Mouse (Mus musculus) stomach, embryonic 16.5 days (tissue): ENCODE data around the gene LTO1. TPM values are rescaled to one million over a fixed set of nuclear protein-coding genes. Genes with fewer than 3 reads are reported as not detected.

ENCODE experiments used
- ATAC-seq: fragments of 200-750 bp; cut with Nextera tagmentation; 2 replicates; pipeline ENCODE4 v1.8.0; 2017; ENCODE audit warnings: moderate number of reproducible peaks, moderate TSS enrichment; ENCODE audit not compliant: insufficient read depth, low FRiP score
- H3K27ac ChIP-seq: fragments of 300-500 bp; sonication (generic); 2 replicates; pipeline ENCODE4 v1.5.1; 2014; ENCODE audit warnings: low read length
- H3K27me3 ChIP-seq: fragments of 300-500 bp; sonication (generic); 2 replicates; pipeline ENCODE4 v1.6.1; 2014; ENCODE audit warnings: low read length, control low read depth, mixed read lengths; ENCODE audit not compliant: control insufficient read depth, insufficient read depth
- H3K36me3 ChIP-seq: fragments of 300-500 bp; sonication (generic); 2 replicates; pipeline ENCODE4 v1.6.1; 2014; ENCODE audit warnings: low read length; ENCODE audit not compliant: control insufficient read depth, insufficient read depth
- H3K4me1 ChIP-seq: fragments of 300-500 bp; sonication (generic); 2 replicates; pipeline ENCODE4 v1.6.1; 2014; ENCODE audit warnings: low read length, control low read depth, mixed read lengths; ENCODE audit not compliant: control insufficient read depth, insufficient read depth
- H3K4me2 ChIP-seq: fragments of 300-500 bp; sonication (generic); 2 replicates; pipeline ENCODE4 v1.6.1; 2014; ENCODE audit warnings: low read depth, low read length, mixed read lengths
- H3K4me3 ChIP-seq: fragments of 300-500 bp; sonication (generic); replicated peaks from 2 replicates; pipeline ENCODE4 v1.5.1; 2014; ENCODE audit warnings: mild to moderate bottlenecking, low read length
- H3K9ac ChIP-seq: fragments of 300-500 bp; sonication (generic); 2 replicates; pipeline ENCODE4 v1.6.1; 2014; ENCODE audit warnings: low read length
- H3K9me3 ChIP-seq: fragments of 300-500 bp; sonication (generic); replicated peaks from 2 replicates; pipeline ENCODE4 v1.6.1; 2016; ENCODE audit warnings: low read length, control low read depth; ENCODE audit not compliant: control insufficient read depth
- WGBS: fragments of 180-500 bp; shearing (Covaris S2); extraction: QIAGEN DNeasy Blood & Tissue Kit; methylation state at CpG from one replicate; pipeline ENCODE4 v1.1.7; 2014; 5-methylcytosine and 5-hydroxymethylcytosine counted together
- polyA plus RNA-seq: library from polyadenylated mRNA; unstranded; fragments of >200 nt; fragmentation: Nextera tagmentation; extraction: Ambion mirVana; gene quantifications from 2 replicates; pipeline ENCODE4 v1.2.1, GENCODE M21; 2015

Gene LTO1
- polyA plus RNA-seq, 1 experiment from 2014 or later = 27.9 TPM

- no peak for ATAC-seq
- WGBS = 3% methylated on average over 11 of the region's 11 CpGs
- Histone ChIP-seq H3K36me3 (no peaks in the 10 kb centered on the region), H3K27ac (peak overlapping the region; percentile 81), H3K4me2 (peak overlapping the region; percentile 98), H3K9me3 (no peaks in the 10 kb centered on the region), H3K9ac (peak overlapping the region; percentile 71; the same call in 1 of the 2 replicates), H3K4me1 (peaks cover 24% of the 10 kb centered on the region), H3K27me3 (no peaks in the 10 kb centered on the region), H3K4me3 (peak overlapping the region; percentile 57)
Measured at GRCm38 (mm10) chr7:144940585-144940984, 25.7 kb downstream of the LTO1 start.

- H3K9ac ChIP-seq = peak overlapping the region; percentile 79
- ATAC-seq = peak; percentile 79
- H3K27me3 ChIP-seq = no peaks in the 10 kb centered on the region
- no peaks in the 10 kb centered on the region for H3K36me3 ChIP-seq
- peak overlapping the region; percentile 98 for H3K4me2 ChIP-seq
- no peaks in the 10 kb centered on the region for H3K9me3 ChIP-seq
- H3K4me1 ChIP-seq = peaks cover 24% of the 10 kb centered on the region
- peak overlapping the region; percentile 62 for H3K4me3 ChIP-seq
- H3K27ac ChIP-seq = peak overlapping the region; percentile 88
- WGBS = under 1% methylated on average over 39 of the region's 39 CpGs
Measured at GRCm38 (mm10) chr7:144941242-144941831, 26.4 kb downstream of the LTO1 start.

- under 1% methylated on average over 35 of the region's 35 CpGs for WGBS
- H3K9me3 ChIP-seq = no peaks in the 10 kb centered on the region
- H3K4me2 ChIP-seq = peak overlapping the region; percentile 98
- H3K9ac ChIP-seq = peak overlapping the region; percentile 65
- no peaks in the 10 kb centered on the region for H3K36me3 ChIP-seq
- peaks cover 24% of the 10 kb centered on the region for H3K4me1 ChIP-seq
- peak overlapping the region; percentile 62 for H3K4me3 ChIP-seq
- H3K27me3 ChIP-seq = no peaks in the 10 kb centered on the region
- no peak for ATAC-seq
- peak overlapping the region; percentile 72 for H3K27ac ChIP-seq
Measured at GRCm38 (mm10) chr7:144942071-144942743, 27.3 kb downstream of the LTO1 start.

GRCm38 (mm10) chr7:144942744-144943135, 27.8 kb downstream of the LTO1 start:
- H3K27me3 ChIP-seq = no peaks in the 10 kb centered on the region
- H3K4me2 ChIP-seq = peak overlapping the region; percentile 98
- no peak overlapping the region for H3K27ac ChIP-seq
- no peak for ATAC-seq
- H3K4me3 ChIP-seq = peak overlapping the region; percentile 62
- H3K9ac ChIP-seq = peak overlapping the region; percentile 65
- H3K36me3 ChIP-seq = no peaks in the 10 kb centered on the region
- H3K4me1 ChIP-seq = peaks cover 24% of the 10 kb centered on the region
- WGBS = 1% methylated on average over 20 of the region's 20 CpGs
- H3K9me3 ChIP-seq = no peaks in the 10 kb centered on the region

- Histone ChIP-seq H3K4me3 (peak overlapping the region; percentile 62), H3K4me2 (peak overlapping the region; percentile 98), H3K4me1 (peaks cover 24% of the 10 kb centered on the region), H3K9me3 (no peaks in the 10 kb centered on the region), H3K36me3 (no peaks in the 10 kb centered on the region), H3K27ac (no peak overlapping the region), H3K27me3 (no peaks in the 10 kb centered on the region), H3K9ac (peak overlapping the region; percentile 65)
- WGBS = under 1% methylated on average over 45 of the region's 45 CpGs
- ATAC-seq = peak; percentile 22
Measured at GRCm38 (mm10) chr7:144943254-144943653, 28.4 kb downstream of the LTO1 start.

- no peak for ATAC-seq
- H3K27ac ChIP-seq = no peak overlapping the region
- WGBS = 48% methylated on average over 12 of the region's 12 CpGs
Measured at GRCm38 (mm10) chr7:144958509-144959395, 43.9 kb downstream of the LTO1 start.

GRCm38 (mm10) chr7:144963911-144964310, 49.0 kb downstream of the LTO1 start:
- Histone ChIP-seq H3K36me3 (no peaks in the 10 kb centered on the region), H3K9me3 (no peaks in the 10 kb centered on the region), H3K27me3 (no peaks in the 10 kb centered on the region), H3K27ac (no peak overlapping the region), H3K4me1 (no peaks in the 10 kb centered on the region), H3K4me3 (no peak overlapping the region), H3K9ac (no peak overlapping the region), H3K4me2 (no peak overlapping the region)
- ATAC-seq = no peak
- 84% methylated on average over 1 of the region's 1 CpGs for WGBS

More at GRCm38 (mm10) chr7:144958509-144959395, 43.9 kb downstream of the LTO1 start:
- H3K4me2 ChIP-seq = no peak overlapping the region
- peaks cover 5% of the 10 kb centered on the region; the same call in 1 of the 2 replicates for H3K4me1 ChIP-seq
- no peak overlapping the region for H3K4me3 ChIP-seq
- no peaks in the 10 kb centered on the region for H3K9me3 ChIP-seq
- H3K36me3 ChIP-seq = no peaks in the 10 kb centered on the region
- no peaks in the 10 kb centered on the region for H3K27me3 ChIP-seq
- H3K9ac ChIP-seq = no peak overlapping the region

GRCm38 (mm10) chr7:144964316-144964715, 49.4 kb downstream of the LTO1 start:
- no peaks in the 10 kb centered on the region for H3K27me3 ChIP-seq
- H3K27ac ChIP-seq = no peak overlapping the region
- H3K4me3 ChIP-seq = no peak overlapping the region
- no peaks in the 10 kb centered on the region for H3K9me3 ChIP-seq
- 72% methylated on average over 4 of the region's 4 CpGs for WGBS
- H3K9ac ChIP-seq = no peak overlapping the region
- H3K4me2 ChIP-seq = no peak overlapping the region
- no peak for ATAC-seq
- H3K4me1 ChIP-seq = no peaks in the 10 kb centered on the region
- no peaks in the 10 kb centered on the region for H3K36me3 ChIP-seq

- Histone ChIP-seq H3K27ac (no peak overlapping the region), H3K4me1 (no peaks in the 10 kb centered on the region), H3K9ac (no peak overlapping the region), H3K27me3 (no peaks in the 10 kb centered on the region), H3K36me3 (no peaks in the 10 kb centered on the region), H3K4me2 (no peak overlapping the region), H3K9me3 (no peaks in the 10 kb centered on the region), H3K4me3 (no peak overlapping the region)
- ATAC-seq = no peak
- WGBS = 64% methylated on average over 5 of the region's 5 CpGs
Measured at GRCm38 (mm10) chr7:144965893-144966292, 51.0 kb downstream of the LTO1 start.
